Mouse (Mus musculus) myocyte (in vitro differentiated cells): ENCODE measurements around the gene Pdzrn4. TPM values are rescaled to one million over a fixed set of nuclear protein-coding genes. Genes with fewer than 3 reads are reported as not detected.

Experiments used
- H3K27me3 ChIP-seq: one replicate; pipeline ENCODE4 v1.6.1; 2011; ENCODE audit not compliant: control insufficient read depth, insufficient read depth, insufficient read length
- H3K36me3 ChIP-seq: one replicate; pipeline ENCODE4 v1.6.1; 2011; ENCODE audit not compliant: control insufficient read depth, insufficient read depth
- H3K4me2 ChIP-seq: one replicate; pipeline ENCODE4 v1.6.1; 2011; ENCODE audit warnings: low read depth, control low read depth
- H3K4me3 ChIP-seq: one replicate; pipeline ENCODE4 v1.5.1; 2011; ENCODE audit warnings: mild to moderate bottlenecking, control low read depth, moderate library complexity
- H3K79me2 ChIP-seq: one replicate; pipeline ENCODE4 v1.6.1; 2011; ENCODE audit not compliant: control insufficient read depth, insufficient read depth
- H3ac ChIP-seq: one replicate; pipeline ENCODE4 v1.6.1; 2011; ENCODE audit not compliant: control insufficient read depth, insufficient read length
- CEBPB ChIP-seq: IDR thresholded peaks from 2 replicates; pipeline ENCODE4 v1.6.1; 2011; ENCODE audit warnings: mild to moderate bottlenecking, moderate library complexity; ENCODE audit not compliant: poor library complexity, insufficient read depth, severe bottlenecking
- E2F4 ChIP-seq: IDR thresholded peaks from one replicate; pipeline ENCODE4 v1.6.1; 2011; ENCODE audit warnings: mild to moderate bottlenecking, control low read depth, moderate library complexity; ENCODE audit not compliant: insufficient read depth
- MAX ChIP-seq: IDR thresholded peaks from one replicate; pipeline ENCODE4 v1.6.1; 2011; ENCODE audit warnings: low read depth, mild to moderate bottlenecking, control low read depth
- MYOD1 ChIP-seq, 3 experiments: IDR thresholded peaks; one replicate each; pipeline ENCODE4 v1.6.1; 2011; ENCODE audit warnings: control low read depth in 2 of 3, low read depth in 2 of 3, mild to moderate bottlenecking in 2 of 3, moderate library complexity in 1 of 3; ENCODE audit not compliant: insufficient read length in 2 of 3, control insufficient read depth in 1 of 3
- MYOG ChIP-seq, 3 experiments: IDR thresholded peaks; one replicate each; pipeline ENCODE4 v1.6.1; 2011; ENCODE audit warnings: control low read depth in 2 of 3, low read depth in 2 of 3, mild to moderate bottlenecking in 2 of 3; ENCODE audit not compliant: insufficient read length in 2 of 3, control insufficient read depth in 1 of 3, insufficient read depth in 1 of 3
- POLR2A ChIP-seq: IDR thresholded peaks from one replicate; pipeline ENCODE4 v1.6.1; 2011; ENCODE audit warnings: low read depth, mild to moderate bottlenecking, control low read depth, moderate library complexity; ENCODE audit not compliant: insufficient read length
- POLR2AphosphoS2 ChIP-seq: IDR thresholded peaks from one replicate; pipeline ENCODE4 v1.6.1; 2011; ENCODE audit warnings: low read depth, control low read depth; ENCODE audit not compliant: insufficient read length
- REST ChIP-seq: IDR thresholded peaks from one replicate; pipeline ENCODE4 v1.6.1; 2011; ENCODE audit warnings: mild to moderate bottlenecking, control low read depth, moderate library complexity; ENCODE audit not compliant: insufficient read depth, insufficient read length
- SRF ChIP-seq: IDR thresholded peaks from one replicate; pipeline ENCODE4 v1.6.1; 2011; ENCODE audit warnings: low read depth; ENCODE audit not compliant: control insufficient read depth, insufficient read length
- TCF12 ChIP-seq: IDR thresholded peaks from one replicate; pipeline ENCODE4 v1.6.1; 2011; ENCODE audit warnings: mild to moderate bottlenecking, control low read depth; ENCODE audit not compliant: poor library complexity, insufficient read depth, severe bottlenecking
- TCF3 ChIP-seq: IDR thresholded peaks from one replicate; pipeline ENCODE4 v1.6.1; 2011; ENCODE audit warnings: low read depth, control low read depth; ENCODE audit not compliant: insufficient read length
- USF1 ChIP-seq: IDR thresholded peaks from one replicate; pipeline ENCODE4 v1.6.1; 2011; ENCODE audit warnings: low read depth, mild to moderate bottlenecking, control low read depth, moderate library complexity
- polyA plus RNA-seq: library from polyadenylated mRNA; unstranded; fragments of >200 nt; fragmentation: generic; extraction: Trizol; gene quantifications from one replicate; pipeline ENCODE4 v1.2.1, GENCODE M21; 2012; ENCODE audit warnings: missing spikeins

Pdzrn4 gene
- polyA plus RNA-seq, 1 experiment, result 0.07 TPM

- Histone ChIP-seq H3K4me3 (no peak overlapping the region), H3K79me2 (no peaks in the 10 kb centered on the region), H3K36me3 (no peaks in the 10 kb centered on the region), H3K4me2 (no peak overlapping the region), H3ac (no peak overlapping the region), H3K27me3 (no peaks in the 10 kb centered on the region)
- TF ChIP-seq POLR2A, result no peak
- no peak for TF ChIP-seq CEBPB
- no peak for TF ChIP-seq MAX
- TF ChIP-seq MYOD1 (IDR thresholded peaks at IDR 0.05; ENCODE audit: control insufficient read depth in 1 of 3, insufficient read length in 2 of 3, low read depth in 2 of 3), result no peak
- no peak for TF ChIP-seq REST
- no peak for TF ChIP-seq USF1
- no peak for TF ChIP-seq E2F4
- TF ChIP-seq POLR2AphosphoS2, result no peak
- TF ChIP-seq TCF12, result no peak
- no peak for TF ChIP-seq SRF
- no peak for TF ChIP-seq MYOG (IDR thresholded peaks at IDR 0.05; ENCODE audit: control insufficient read depth in 1 of 3, insufficient read depth in 1 of 3, insufficient read length in 2 of 3, low read depth in 2 of 3)
- TF ChIP-seq TCF3, result no peak
These were observed 94.7 kb downstream of the Pdzrn4 start for GRCm38 (mm10) chr15:92491376-92491775.

- no peak overlapping the region for H3K4me3 ChIP-seq
These were observed 98.9 kb downstream of the Pdzrn4 start for GRCm38 (mm10) chr15:92495465-92496174.

GRCm38 (mm10) chr15:92500276-92500838, 103.7 kb downstream of the Pdzrn4 start:
- H3K79me2 ChIP-seq, result no peaks in the 10 kb centered on the region
- no peak overlapping the region for H3K4me3 ChIP-seq
- H3K4me2 ChIP-seq, result no peak overlapping the region
- no peaks in the 10 kb centered on the region for H3K36me3 ChIP-seq
- TF ChIP-seq POLR2A (no peak), MYOG (IDR thresholded peaks at IDR 0.05; ENCODE audit: control insufficient read depth in 1 of 3, insufficient read depth in 1 of 3, insufficient read length in 2 of 3, low read depth in 2 of 3) (no peak)
- no peaks in the 10 kb centered on the region for H3K27me3 ChIP-seq
- H3ac ChIP-seq, result no peak overlapping the region

More at GRCm38 (mm10) chr15:92495465-92496174, 98.9 kb downstream of the Pdzrn4 start:
- no peak for TF ChIP-seq TCF12
- TF ChIP-seq USF1, result no peak
- no peak for TF ChIP-seq TCF3
- no peak for TF ChIP-seq SRF
- no peak for TF ChIP-seq REST
- Histone ChIP-seq H3K36me3 (no peaks in the 10 kb centered on the region), H3K4me2 (no peak overlapping the region), H3K79me2 (no peaks in the 10 kb centered on the region), H3K27me3 (no peaks in the 10 kb centered on the region), H3ac (no peak overlapping the region)

- H3K36me3 ChIP-seq, result no peaks in the 10 kb centered on the region
- no peaks in the 10 kb centered on the region for H3K79me2 ChIP-seq
- no peak overlapping the region for H3K4me2 ChIP-seq
- TF ChIP-seq MAX (no peak), TCF12 (no peak), REST (no peak), SRF (no peak)
- no peak overlapping the region for H3K4me3 ChIP-seq
- H3K27me3 ChIP-seq, result no peaks in the 10 kb centered on the region
- H3ac ChIP-seq, result no peak overlapping the region
These were observed 106.1 kb downstream of the Pdzrn4 start for GRCm38 (mm10) chr15:92502797-92503196.

GRCm38 (mm10) chr15:92509372-92509771, 112.7 kb downstream of the Pdzrn4 start:
- TF ChIP-seq MYOD1 (IDR thresholded peaks at IDR 0.05; ENCODE audit: control insufficient read depth in 1 of 3, insufficient read length in 2 of 3, low read depth in 2 of 3), result no peak
- no peak for TF ChIP-seq POLR2AphosphoS2
- TF ChIP-seq USF1, result no peak
- TF ChIP-seq POLR2A, result no peak
- TF ChIP-seq SRF, result no peak
- no peak for TF ChIP-seq TCF3
- no peak for TF ChIP-seq TCF12

More at GRCm38 (mm10) chr15:92509372-92509771, 112.7 kb downstream of the Pdzrn4 start:
- Histone ChIP-seq H3K4me2 (no peak overlapping the region), H3ac (no peak overlapping the region), H3K4me3 (no peak overlapping the region), H3K79me2 (no peaks in the 10 kb centered on the region), H3K27me3 (no peaks in the 10 kb centered on the region), H3K36me3 (no peaks in the 10 kb centered on the region)
